Mouse (Mus musculus): Measurements from ENCODE around the gene Nr3c2.

DNA sequence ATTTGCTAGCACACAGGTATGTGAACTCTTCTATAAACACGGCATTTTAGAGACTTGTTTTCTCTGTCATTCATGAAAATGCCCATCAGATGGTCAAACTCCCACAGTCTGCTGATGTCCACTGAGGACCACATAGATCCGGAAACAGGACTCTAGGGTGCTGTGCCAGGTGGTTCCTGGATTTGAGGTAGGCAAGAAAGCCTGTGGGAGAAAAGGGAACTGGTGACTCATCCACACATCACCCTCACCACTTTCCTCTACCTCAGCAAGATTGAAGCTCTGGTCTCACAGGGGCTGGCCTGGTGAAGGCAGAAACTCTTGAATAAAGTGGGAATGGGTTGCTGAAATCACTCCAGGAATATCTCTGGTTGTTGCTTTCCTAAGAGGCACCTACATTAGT is 213.5 kb downstream of the Nr3c2 start:
- TF ChIP-seq CTCF (IDR thresholded peaks at IDR 0.05; ENCODE audit: low read depth, low read length): no peak
- TF ChIP-seq POLR2A (IDR thresholded peaks at IDR 0.05; ENCODE audit: borderline replicate concordance, low read depth, low read length): no peak
